Mouse (Mus musculus) layer of hippocampus, postnatal 10 days (tissue): ENCODE data around the gene Vps4b. TPM values are rescaled to one million over a fixed set of nuclear protein-coding genes. Genes with fewer than 3 reads are reported as not detected.
A peak's percentile ranks its signal among the peaks of the same experiment; 100 is the strongest.
"Not testable (repeated sequence)": the region's sequence is repeated elsewhere in the genome, so short reads cannot be mapped to it uniquely, and the experiment has no call there.

Experiments
- DNase-seq, 2 experiments: peaks; one replicate each; pipeline ENCODE4 v3.0.0; 2021; ENCODE audit warnings: low spot score in 2 of 2
- total RNA-seq, 2 experiments: library from RNA; stranded (reverse); gene quantifications; 2 replicates each; pipeline ENCODE4 v1.2.3; 2021

Gene Vps4b
- total RNA-seq, 2 experiments from 2014 or later = 48.0 to 54.3 TPM

DNA sequence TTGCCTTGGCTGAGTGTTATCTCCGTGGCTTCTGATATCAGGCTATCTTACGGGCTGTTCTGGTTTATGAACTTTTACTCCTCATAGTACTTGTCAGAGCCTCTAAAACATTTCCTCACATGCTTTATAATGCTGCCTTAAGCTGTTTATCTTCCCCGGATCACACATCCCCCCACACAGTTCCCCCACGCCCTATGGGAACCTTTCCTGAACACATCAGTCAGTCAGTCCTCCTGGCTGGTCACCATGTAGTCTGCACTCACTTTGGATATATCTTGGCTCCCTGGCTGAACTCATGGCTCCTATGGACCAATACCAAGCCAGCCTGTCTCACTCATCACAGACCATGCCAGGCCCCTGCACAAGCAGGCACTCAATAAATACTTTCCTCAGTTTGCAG lies 39.9 kb downstream of the Vps4b start:
- DNase-seq = no peak

DNA sequence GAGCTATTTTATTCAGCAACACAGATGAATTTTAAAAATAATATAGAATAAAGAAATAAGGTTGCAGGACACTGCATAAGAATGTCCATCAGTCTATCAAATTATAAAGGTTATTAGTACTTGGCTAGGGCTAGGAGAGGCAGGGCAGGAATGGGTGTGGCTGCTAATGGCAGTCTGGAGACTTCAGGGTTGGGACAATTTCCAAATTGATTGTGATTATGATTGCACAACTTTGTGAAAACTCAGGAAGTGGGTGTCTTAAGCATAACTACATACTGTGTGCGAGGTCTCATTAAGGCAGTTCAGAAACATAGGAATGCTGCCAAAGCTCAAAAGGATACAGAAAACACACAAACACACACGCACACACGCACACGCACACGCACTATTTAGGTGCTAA lies 44.5 kb downstream of the Vps4b start:
- no peak for DNase-seq

DNA sequence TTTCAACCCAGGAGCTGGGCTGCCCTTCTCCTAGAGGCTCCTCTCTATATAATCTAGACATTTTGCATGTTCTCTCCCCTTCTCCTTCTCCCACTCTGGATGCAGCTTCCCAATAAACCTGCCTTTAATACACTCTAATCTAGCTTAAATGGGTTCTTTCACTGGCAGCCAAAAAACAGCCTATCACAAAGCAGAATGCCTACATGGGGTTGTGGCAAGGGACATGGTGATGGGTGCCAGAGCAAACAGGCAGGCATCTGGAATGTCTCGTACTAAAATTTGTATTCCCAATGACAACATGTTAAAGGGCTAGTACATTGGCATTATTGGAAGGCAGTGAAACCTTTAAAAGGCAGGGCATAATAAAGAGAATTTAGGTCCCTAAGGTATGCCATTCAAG lies 45.9 kb downstream of the Vps4b start:
- DNase-seq = no peak

DNA sequence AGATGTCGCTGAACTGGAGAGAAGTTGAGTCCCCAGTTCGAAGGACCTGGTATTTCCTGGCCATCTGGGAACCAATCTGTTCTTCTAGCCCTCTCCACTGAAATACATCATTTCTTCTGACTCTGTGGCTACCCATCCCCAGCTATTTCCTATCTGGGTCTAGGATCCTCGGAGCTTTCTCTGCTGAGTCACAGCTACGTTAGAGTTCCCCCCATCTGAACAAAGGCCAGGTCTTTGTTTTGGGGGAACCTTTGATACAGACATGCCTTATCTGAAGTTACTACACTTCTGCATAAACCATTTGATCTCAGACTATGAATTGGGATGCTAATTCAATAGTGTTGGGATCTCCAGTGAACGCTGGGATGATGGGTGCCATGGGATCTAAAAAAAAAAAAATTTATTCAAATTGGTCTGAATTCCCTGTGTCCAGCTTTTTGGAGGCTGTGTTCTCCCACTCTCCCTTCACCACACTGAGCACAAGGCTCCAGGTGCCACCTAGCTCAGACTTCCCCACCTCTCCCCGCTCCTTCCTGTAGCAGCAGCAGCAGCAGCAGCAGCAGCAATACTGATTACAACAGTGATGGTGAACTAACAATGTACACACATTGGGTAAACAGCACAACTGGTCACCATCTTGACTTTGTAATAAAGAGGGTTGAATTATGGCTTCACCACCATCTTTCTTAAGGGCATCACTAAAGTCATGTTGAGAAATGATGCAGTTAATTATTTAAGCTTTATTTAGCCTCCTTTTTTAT lies 47.8 kb downstream of the Vps4b start:
- DNase-seq = no peak

DNA sequence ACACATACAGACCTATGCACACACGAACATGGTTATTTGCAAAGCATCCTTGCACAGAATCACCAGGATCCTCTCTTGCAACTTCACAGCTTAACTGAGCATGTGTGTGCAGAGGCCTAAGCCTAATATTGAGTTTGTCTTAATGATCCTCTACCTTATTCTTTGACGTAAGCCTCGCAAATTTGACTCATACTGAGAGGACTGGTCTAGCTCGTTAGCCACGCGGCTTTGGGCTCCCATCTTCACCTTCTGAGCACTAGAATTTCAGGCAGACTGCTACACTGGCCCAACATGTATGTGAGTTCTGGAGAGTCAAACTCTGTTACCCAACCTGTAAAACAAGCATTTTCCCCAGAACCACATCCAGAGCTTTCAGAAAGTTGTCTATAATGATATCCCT lies 53.5 kb downstream of the Vps4b start:
- DNase-seq = no peak

DNA sequence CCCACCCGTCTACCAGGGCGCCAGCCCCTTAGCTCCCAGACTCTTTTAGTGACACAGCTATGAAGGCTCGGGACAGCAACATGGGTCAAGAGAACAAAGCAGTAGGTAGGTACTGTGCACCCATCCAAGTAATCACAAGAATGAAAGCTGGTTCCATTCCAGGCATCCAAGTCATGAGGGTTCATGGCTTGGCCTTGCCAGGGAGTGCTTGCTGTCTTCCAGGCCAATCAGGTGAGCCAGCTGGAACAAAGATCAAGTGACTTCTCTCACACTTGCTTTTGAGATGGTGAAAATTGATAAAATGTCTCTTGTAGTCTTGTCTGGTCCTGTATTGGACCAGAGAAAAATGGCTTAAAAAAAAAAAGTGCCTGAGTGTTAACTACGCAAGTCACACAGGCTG lies 55.8 kb downstream of the Vps4b start:
- DNase-seq = no peak

DNA sequence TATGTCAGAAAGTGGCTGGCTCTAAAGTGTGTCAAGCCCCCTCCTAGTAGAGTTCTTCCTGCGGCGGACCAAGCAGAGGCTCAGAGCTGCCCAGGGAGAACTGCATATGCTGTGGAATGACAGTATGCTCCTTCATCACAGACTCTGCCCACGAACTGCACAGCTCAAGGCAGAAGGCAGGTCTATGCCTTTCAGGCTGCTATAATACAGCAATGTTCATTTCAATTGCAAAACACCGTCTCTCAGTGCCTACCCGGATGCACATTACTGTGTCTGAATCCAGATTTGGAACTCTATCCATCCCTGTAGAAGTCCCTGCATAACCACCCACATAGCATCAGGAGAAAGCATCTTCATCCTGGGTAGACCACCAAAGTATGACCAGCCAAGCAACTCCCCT lies 56.7 kb downstream of the Vps4b start:
- DNase-seq = no peak

DNA sequence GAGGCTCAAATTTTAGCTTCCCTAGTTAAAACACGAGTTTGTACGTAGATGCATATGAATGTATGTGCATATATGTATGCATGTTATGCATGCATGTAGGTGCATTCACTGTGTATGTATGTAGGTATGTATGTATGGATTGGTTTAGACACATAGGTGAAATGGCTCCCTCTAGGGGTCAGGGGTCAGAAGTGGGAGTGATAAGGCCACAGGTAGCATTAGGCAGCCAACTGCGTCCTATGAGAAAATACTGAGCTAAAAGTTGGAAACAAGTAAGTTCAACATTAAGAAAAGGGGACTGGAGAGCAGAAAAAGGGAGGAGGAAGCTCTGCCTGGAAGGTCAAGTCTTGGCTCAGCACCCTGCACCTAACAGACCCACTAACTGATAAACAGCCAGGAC lies 58.4 kb downstream of the Vps4b start:
- DNase-seq = no peak

DNA sequence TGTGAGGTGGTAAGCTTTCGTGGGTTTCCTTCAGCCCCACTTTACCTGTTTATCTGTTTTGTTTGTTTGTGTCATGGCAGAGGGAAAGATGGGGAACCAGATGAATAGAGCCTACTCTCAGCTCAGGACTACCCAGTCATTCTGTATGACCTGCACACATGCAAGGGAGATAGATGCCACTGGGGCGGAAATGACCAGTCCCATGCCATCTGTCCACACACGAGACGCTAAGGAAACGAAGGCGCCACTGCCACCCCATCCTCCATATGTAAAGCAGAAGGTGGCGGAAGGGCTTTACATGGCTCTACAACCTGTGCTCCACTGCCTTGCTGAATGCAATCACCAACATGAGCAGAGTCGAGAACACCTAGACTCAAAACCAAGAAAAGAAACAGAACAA lies 60.3 kb downstream of the Vps4b start:
- DNase-seq = no peak

DNA sequence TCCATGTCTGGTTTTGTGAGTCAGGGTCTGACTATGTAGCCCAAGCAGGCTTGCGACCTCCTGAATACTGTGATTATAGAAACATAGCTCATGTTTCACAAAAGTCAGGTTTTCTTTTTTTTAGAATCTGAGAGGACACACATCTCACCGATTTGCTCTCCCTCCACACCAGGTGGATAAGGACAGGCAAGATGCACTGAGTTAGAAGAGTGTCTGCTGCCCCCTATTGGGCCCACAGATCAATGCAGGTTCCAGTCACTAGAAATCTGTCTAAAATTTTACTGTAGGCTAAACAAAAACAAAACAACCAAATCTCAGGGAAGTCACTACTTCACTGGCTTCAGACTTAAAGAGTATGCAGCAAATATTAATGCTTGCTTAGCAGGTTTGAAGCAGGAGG lies 60.9 kb downstream of the Vps4b start:
- DNase-seq = peak; percentile 43 to 62

DNA sequence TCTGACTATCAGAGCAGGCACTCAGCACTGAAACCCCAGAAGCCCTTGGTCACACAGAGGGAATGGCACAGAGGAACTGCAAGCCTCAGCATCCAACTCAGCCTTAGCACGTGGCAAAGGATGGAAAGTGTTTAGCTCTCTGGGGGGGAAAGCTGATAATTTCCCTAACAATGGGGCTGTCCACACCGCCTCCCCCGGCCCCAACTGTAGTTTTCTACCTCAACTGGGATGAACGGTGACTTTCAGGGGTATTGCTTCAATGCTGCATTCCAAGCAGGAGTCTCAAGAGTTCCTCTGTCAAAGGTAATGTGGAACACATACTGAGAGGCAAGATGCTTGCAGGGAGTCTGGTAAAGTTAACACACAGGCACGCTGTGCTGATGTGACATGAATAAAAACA lies 74.5 kb downstream of the Vps4b start:
- no peak for DNase-seq

DNA sequence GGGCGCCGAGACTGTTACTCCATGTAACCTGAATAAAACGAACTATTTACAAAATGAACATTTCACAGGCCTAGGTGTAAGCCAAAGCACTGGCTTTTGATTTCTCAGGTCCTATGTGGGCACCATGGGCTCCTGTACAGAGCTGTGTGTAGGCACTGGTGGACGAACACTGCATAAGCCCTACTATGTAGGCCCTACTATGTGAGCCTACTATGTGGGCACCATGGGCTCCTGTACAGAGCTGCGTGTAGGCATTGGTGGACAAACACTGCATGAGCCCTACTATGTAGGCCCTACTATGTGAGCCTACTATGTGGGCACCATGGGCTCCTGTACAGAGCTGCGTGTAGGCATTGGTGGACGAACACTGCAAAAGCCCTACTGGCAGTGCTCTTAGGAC lies 78.8 kb downstream of the Vps4b start:
- not testable (repeated sequence) for DNase-seq

DNA sequence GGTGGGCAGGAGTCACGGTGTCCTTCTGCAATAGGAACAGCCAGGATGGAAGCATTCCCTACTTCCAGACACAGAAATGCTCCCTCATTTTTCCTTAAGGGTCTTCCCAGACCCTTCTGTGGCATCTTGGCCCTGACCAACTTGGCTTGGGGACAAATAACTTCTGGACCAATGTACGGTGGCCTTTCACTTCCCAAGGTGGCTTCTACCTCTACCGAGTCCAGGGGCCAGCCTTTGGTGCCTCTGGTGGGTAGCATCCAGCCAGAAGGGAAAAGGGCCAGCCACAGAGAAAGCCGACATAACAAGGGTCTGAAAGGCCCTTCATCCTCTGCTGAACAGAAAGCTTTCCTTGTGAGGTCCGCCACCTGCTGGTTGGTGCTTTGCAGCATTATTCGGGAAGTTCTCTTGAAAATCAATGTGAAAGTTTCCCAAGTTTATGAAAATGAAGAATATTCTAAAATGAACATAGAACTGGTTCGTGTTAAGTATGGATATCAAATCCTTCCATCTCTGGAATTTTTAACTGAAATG lies 79.4 kb downstream of the Vps4b start:
- peak; percentile 85 to 88 for DNase-seq

DNA sequence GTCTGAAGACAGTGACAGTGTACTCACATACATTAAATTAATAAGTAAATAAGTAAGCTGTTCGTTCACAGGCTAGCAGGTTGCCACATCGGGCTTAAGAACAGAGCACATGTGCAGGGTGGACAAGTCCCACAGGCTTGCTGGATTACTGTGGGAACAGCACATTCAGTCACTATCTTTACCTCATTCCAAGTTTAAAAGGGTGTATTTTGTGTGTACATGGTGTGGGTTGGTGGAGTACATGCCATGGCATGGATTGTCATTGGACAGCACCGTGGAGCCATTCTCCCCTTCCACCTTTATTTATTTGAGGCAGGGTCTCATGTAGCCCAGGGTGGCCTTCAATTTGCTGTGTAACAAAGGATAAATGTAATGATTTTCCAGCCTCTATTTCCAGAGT lies 80.4 kb downstream of the Vps4b start:
- no peak for DNase-seq

DNA sequence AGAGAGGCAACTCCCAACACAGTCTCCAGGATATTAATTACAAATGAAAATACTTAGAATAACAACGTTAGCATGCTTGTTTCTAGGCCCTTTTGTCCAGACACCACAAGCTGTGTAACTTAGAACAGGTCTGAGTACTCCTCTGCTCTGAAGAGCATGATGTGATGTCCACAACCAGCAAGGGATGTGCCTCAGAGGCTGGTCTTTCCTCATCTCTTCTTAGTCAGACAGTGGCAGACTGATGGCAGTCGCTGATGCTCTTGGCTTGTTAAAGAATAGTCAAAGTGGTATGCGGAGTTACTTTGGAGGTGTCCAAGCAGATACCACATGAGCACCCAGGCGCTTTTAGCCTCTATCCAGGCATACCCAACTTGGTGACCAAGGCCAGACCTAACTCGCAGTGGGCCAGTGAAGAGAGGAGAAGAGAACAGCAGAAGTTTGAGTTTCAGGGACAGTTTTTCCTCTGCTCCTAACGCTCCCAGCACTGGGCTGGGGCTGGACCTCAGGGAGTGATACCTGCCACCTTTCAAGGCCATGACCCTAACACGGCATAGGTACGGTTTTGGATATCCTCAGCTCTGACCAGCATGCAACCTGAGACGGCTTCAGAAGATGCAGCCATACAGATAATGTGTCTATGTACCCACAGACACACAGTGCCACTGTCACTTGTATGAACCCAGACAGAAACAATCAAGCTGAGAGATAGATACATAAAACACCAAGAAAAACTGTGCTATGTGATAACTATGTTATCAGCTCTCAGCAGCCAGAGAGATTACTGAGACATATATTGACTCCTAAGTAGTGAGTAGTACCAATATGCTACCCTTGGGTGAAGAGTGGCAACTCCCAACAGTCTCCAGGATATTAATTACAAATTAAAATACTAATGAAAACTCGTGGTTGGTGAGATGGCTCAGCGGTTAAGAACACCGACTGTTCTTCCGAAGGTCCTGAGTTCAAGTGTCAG lies 81.1 kb downstream of the Vps4b start:
- no peak for DNase-seq

DNA sequence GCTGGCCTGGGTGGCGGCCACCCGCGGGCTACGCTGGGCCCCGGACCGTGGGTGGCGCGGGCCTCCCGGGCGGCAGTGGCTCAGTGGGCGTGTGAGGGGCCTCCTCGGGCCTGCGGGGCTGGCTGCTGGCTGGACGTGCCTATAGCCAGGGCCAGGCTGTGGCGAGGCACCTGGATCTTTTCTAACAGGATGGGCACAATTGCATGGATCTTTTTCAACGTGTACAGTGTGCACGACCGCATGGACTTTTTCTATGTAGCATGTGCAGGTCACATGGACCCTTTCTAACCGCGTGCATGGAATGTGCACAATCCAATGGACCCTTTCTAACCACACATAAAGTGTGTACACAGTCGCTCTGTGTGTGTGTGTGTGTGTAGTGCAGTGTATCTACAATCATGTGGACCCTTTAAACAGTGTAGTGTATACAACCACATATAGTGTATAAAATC lies 82.0 kb downstream of the Vps4b start:
- DNase-seq = no peak

Other genes with a start within 250 kb of the Vps4b start
- 10 to 100 TPM; 11.2 to 11.3 TPM for gene Bcl2, start 82.5 kb downstream of the Vps4b start, total RNA-seq
- gene Kdsr, start 37.0 kb downstream of the Vps4b start, total RNA-seq = 10 to 100 TPM; 21.8 to 25.5 TPM
- gene Serpinb5, start 64.4 kb upstream of the Vps4b start, total RNA-seq = not detected
- gene Serpinb12, start 137.7 kb upstream of the Vps4b start, total RNA-seq = not detected
- gene Serpinb13, start 184.3 kb upstream of the Vps4b start, total RNA-seq = not detected